Mouse (Mus musculus) liver, adult 2 months (tissue): Measurements from ENCODE around the gene Uts2. TPM values are rescaled to one million over a fixed set of nuclear protein-coding genes. Genes with fewer than 3 reads are reported as not detected.

Source experiments
- DNase-seq: peaks from one replicate; pipeline ENCODE4 v3.0.0-alpha.2; 2011; ENCODE audit warnings: low read depth, low spot score; ENCODE audit errors: extremely low read depth
- H3K27ac ChIP-seq: fragments of 200-500 bp; replicated peaks from 2 replicates; pipeline ENCODE4 v1.5.1; 2012; ENCODE audit warnings: low read depth, mild to moderate bottlenecking, control low read depth, inconsistent platforms, low read length; ENCODE audit not compliant: insufficient read depth
- H3K27me3 ChIP-seq: fragments of 200-500 bp; 2 replicates; pipeline ENCODE4 v1.6.1; 2012; ENCODE audit warnings: mild to moderate bottlenecking, moderate library complexity, low read length, inconsistent platforms; ENCODE audit not compliant: control insufficient read depth, insufficient read depth
- H3K36me3 ChIP-seq: fragments of 200-500 bp; 2 replicates; pipeline ENCODE4 v1.6.1; 2012; ENCODE audit warnings: low read length, inconsistent platforms; ENCODE audit not compliant: control insufficient read depth, insufficient read depth
- H3K4me1 ChIP-seq: fragments of 200-500 bp; 2 replicates; pipeline ENCODE4 v1.6.1; 2011; ENCODE audit warnings: low read length; ENCODE audit not compliant: control insufficient read depth, insufficient read depth
- H3K4me3 ChIP-seq: fragments of 200-500 bp; 2 replicates; pipeline ENCODE4 v1.5.1; 2011; ENCODE audit warnings: low read depth, mild to moderate bottlenecking, control low read depth, low read length, moderate library complexity; ENCODE audit not compliant: insufficient read depth
- H3K79me2 ChIP-seq: fragments of 200-500 bp; 2 replicates; pipeline ENCODE4 v1.6.1; 2012; ENCODE audit warnings: inconsistent platforms, mild to moderate bottlenecking, low read length, moderate library complexity; ENCODE audit not compliant: control insufficient read depth, insufficient read depth
- H3K9ac ChIP-seq: fragments of 200-500 bp; 2 replicates; pipeline ENCODE4 v1.6.1; 2012; ENCODE audit warnings: low read depth, mild to moderate bottlenecking, control low read depth, inconsistent platforms, low read length
- CTCF ChIP-seq: fragments of 200-500 bp; IDR thresholded peaks from 2 replicates; pipeline ENCODE4 v1.5.1; 2011; ENCODE audit warnings: low read depth, low read length, control low read depth
- POLR2A ChIP-seq: fragments of 200-500 bp; IDR thresholded peaks from 2 replicates; pipeline ENCODE4 v1.6.1; 2011; ENCODE audit warnings: low read length, control low read depth; ENCODE audit not compliant: insufficient read depth; ENCODE audit errors: extremely low read depth
- WGBS: fragments of 180-500 bp; shearing (Covaris S2); methylation state at CpG from one replicate; pipeline ENCODE4 v1.1.7; 2018; 5-methylcytosine and 5-hydroxymethylcytosine counted together
- polyA plus RNA-seq: library from polyadenylated mRNA; depleted of rRNA; stranded (reverse); fragments of >200 nt; gene quantifications from 2 replicates; pipeline ENCODE4 v1.2.3, GENCODE M21; 2012
- total RNA-seq: library from RNA; depleted of rRNA; stranded (reverse); fragments of >200 nt; gene quantifications from 2 replicates; pipeline ENCODE4 v1.2.3, GENCODE M21; 2014

Uts2 gene
- total and polyA plus RNA-seq, 2 experiments: not detected

DNA sequence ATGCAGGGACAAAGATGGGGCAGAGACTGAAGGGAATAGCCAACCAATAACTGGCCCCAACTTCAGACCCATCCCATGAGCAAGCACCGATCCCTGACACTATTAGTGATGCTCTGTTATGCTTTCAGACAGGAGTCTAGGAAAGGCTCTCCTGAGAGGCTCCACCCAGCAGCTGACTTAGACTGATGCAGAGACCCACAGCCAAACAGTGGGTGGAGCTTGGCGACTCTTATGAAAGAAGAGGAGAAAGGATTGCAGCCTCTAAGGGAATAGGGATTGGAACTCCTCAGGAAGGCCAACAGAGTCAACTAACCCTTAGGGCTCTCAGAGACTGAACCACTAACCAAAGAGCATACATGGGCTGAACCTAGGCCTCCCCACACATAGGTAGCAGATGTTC lies 33.2 kb upstream of the Uts2 start:
- no peaks in the 10 kb centered on the region for H3K4me1 ChIP-seq
- no peaks in the 10 kb centered on the region for H3K27me3 ChIP-seq
- no peak for TF ChIP-seq CTCF
- no peak for TF ChIP-seq POLR2A
- WGBS: 75% methylated on average over 2 of the region's 2 CpGs
- H3K36me3 ChIP-seq: no peaks in the 10 kb centered on the region
- H3K9ac ChIP-seq: no peak overlapping the region
- DNase-seq: no peak
- no peak overlapping the region for H3K4me3 ChIP-seq
- H3K27ac ChIP-seq: no peak overlapping the region
- H3K79me2 ChIP-seq: no peaks in the 10 kb centered on the region

DNA sequence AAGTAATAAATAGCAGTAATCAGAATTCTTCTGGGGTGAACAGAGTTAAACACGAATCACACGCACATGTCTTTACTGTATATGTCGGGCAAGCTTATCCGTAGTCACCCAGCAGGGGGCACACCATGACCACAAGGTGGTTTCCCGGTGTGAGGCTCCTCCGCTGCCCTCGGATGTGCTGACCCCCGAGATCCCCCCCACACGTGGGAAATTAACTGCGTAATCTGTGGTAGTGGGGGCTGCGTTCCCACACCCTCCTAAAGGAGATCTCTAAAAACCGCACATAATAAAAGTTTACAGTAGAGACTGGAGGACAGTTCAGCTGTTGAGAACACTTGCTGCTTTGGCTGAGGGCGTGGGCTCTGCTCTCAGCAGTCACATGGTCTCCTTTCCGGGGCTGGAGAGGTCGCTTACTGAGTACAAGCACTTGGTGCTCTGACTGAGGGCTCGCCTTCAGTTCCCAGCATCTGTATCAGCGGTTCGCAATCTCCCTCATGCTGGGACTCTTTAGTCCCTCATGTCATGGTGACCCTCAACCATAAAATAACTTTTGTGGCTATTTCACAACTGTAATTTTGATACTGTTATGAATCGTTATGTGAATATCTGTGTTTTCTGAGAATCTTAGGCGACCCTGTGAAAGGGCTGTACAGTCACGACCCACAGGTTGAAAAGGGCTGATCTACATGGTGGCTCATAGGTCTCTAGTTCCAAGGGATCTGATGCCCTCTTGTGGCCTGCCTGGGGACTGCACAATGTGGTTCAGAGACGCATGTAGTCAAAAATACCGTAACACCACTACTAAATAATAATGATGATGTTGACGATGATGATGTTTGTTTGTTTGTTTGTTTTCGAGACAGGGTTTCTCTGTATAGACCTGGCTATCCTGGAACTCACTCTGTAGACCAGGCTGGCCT lies 32.0 kb upstream of the Uts2 start:
- no peak for TF ChIP-seq POLR2A
- peak; percentile 86 for TF ChIP-seq CTCF
- no peak overlapping the region for H3K27ac ChIP-seq
- WGBS: 8% methylated on average over 25 of the region's 25 CpGs

GRCm38 (mm10) chr4:150965555-150965951 lies 31.3 kb upstream of the Uts2 start:
- Histone ChIP-seq H3K36me3 (no peaks in the 10 kb centered on the region), H3K27me3 (no peaks in the 10 kb centered on the region), H3K4me1 (no peaks in the 10 kb centered on the region), H3K27ac (no peak overlapping the region), H3K79me2 (no peaks in the 10 kb centered on the region), H3K9ac (no peak overlapping the region), H3K4me3 (no peak overlapping the region)
- WGBS: 66% methylated on average over 11 of the region's 11 CpGs
- no peak for DNase-seq
- no peak for TF ChIP-seq POLR2A
- TF ChIP-seq CTCF: peak; percentile 44; the same call in 1 of the 2 replicates

More for the DNA sequence above, 32.0 kb upstream of the Uts2 start:
- Histone ChIP-seq H3K27me3 (no peaks in the 10 kb centered on the region), H3K9ac (no peak overlapping the region), H3K4me3 (peak overlapping the region; percentile 3; the same call in 1 of the 2 replicates), H3K4me1 (no peaks in the 10 kb centered on the region), H3K79me2 (no peaks in the 10 kb centered on the region), H3K36me3 (no peaks in the 10 kb centered on the region)
- peak; percentile 59 for DNase-seq

- H3K4me1 ChIP-seq: no peaks in the 10 kb centered on the region
- H3K9ac ChIP-seq: no peak overlapping the region
- H3K79me2 ChIP-seq: no peaks in the 10 kb centered on the region
- no peak overlapping the region for H3K27ac ChIP-seq
- peak; percentile 28 for DNase-seq
- no peak overlapping the region for H3K4me3 ChIP-seq
- TF ChIP-seq CTCF (peak; percentile 68), POLR2A (no peak)
- H3K27me3 ChIP-seq: no peaks in the 10 kb centered on the region
- WGBS: 13% methylated on average over 7 of the region's 7 CpGs
- H3K36me3 ChIP-seq: no peaks in the 10 kb centered on the region
These were observed 30.3 kb upstream of the Uts2 start for GRCm38 (mm10) chr4:150966556-150966955.

DNA sequence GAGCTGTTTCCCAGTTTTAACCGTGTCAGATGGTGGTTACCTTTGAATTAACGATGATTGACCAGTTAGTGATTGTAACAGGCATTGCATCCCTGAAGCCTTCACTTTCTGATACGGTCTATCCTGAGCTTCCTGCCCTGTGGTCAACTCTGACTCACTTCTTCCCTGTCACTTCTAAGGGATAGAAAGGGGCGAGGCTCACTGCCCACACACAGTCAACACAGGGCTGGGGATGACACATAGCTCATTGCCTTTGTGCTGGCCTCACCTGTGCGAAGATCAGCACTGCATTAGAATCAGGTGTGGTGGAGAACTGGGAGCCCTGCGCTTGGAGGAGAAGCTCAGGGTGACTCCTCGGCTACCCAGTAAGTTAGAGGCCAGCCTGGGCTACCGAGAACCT lies 27.9 kb upstream of the Uts2 start:
- Histone ChIP-seq H3K27me3 (no peaks in the 10 kb centered on the region), H3K79me2 (no peaks in the 10 kb centered on the region), H3K36me3 (no peaks in the 10 kb centered on the region), H3K9ac (no peak overlapping the region), H3K27ac (no peak overlapping the region), H3K4me1 (no peaks in the 10 kb centered on the region), H3K4me3 (no peak overlapping the region)
- no peak for DNase-seq
- WGBS: 86% methylated on average over 8 of the region's 8 CpGs
- TF ChIP-seq POLR2A (no peak), CTCF (no peak)

- TF ChIP-seq POLR2A: no peak
- no peak for TF ChIP-seq CTCF
- no peaks in the 10 kb centered on the region for H3K36me3 ChIP-seq
- H3K4me1 ChIP-seq: no peaks in the 10 kb centered on the region
- no peaks in the 10 kb centered on the region for H3K79me2 ChIP-seq
- WGBS: 80% methylated on average over 8 of the region's 8 CpGs
- H3K9ac ChIP-seq: no peak overlapping the region
- DNase-seq: no peak
- H3K4me3 ChIP-seq: no peak overlapping the region
- H3K27me3 ChIP-seq: no peaks in the 10 kb centered on the region
- H3K27ac ChIP-seq: no peak overlapping the region
These were observed 23.6 kb upstream of the Uts2 start for GRCm38 (mm10) chr4:150973264-150973663.
